Mouse (Mus musculus) embryonic facial prominence, embryonic 10.5 days (tissue): Measurements from ENCODE around the gene Vmn1r50. TPM values are rescaled to one million over a fixed set of nuclear protein-coding genes. Genes with fewer than 3 reads are reported as not detected.
"Not testable (repeated sequence)": the region's sequence is repeated elsewhere in the genome, so short reads cannot be mapped to it uniquely, and the experiment has no call there.

Experiments used
- DNase-seq: peaks from one replicate; pipeline ENCODE4 v3.0.0-alpha.2; 2017; ENCODE audit warnings: low spot score
- H3K27ac ChIP-seq: fragments of 300-500 bp; sonication (generic); replicated peaks from 2 replicates; pipeline ENCODE4 v1.5.1; 2016; ENCODE audit warnings: mild to moderate bottlenecking
- H3K27me3 ChIP-seq: fragments of 300-500 bp; sonication (generic); replicated peaks from 2 replicates; pipeline ENCODE4 v1.6.1; 2016; ENCODE audit warnings: low read depth, mild to moderate bottlenecking; ENCODE audit not compliant: poor library complexity, severe bottlenecking
- H3K36me3 ChIP-seq: fragments of 300-500 bp; sonication (generic); replicated peaks from 2 replicates; pipeline ENCODE4 v1.6.1; 2016; ENCODE audit warnings: mild to moderate bottlenecking, moderate library complexity
- H3K4me1 ChIP-seq: fragments of 300-500 bp; sonication (generic); 2 replicates; pipeline ENCODE4 v1.6.1; 2016
- H3K4me3 ChIP-seq: fragments of 300-500 bp; sonication (generic); 2 replicates; pipeline ENCODE4 v1.5.1; 2016; ENCODE audit warnings: mild to moderate bottlenecking, moderate library complexity
- H3K9me3 ChIP-seq: fragments of 300-500 bp; sonication (generic); 2 replicates; pipeline ENCODE4 v1.6.1; 2016; ENCODE audit warnings: mild to moderate bottlenecking
- WGBS: fragments of 180-500 bp; shearing (Covaris S2); methylation state at CpG from one replicate; pipeline ENCODE4 v1.1.7; 2016; 5-methylcytosine and 5-hydroxymethylcytosine counted together
- polyA plus RNA-seq: library from polyadenylated mRNA; unstranded; fragments of >200 nt; fragmentation: Nextera tagmentation; extraction: Ambion mirVana; gene quantifications from 2 replicates; pipeline ENCODE4 v1.2.1, GENCODE M21; 2016

The Vmn1r50 gene
- not detected in 2 replicates for polyA plus RNA-seq

DNA sequence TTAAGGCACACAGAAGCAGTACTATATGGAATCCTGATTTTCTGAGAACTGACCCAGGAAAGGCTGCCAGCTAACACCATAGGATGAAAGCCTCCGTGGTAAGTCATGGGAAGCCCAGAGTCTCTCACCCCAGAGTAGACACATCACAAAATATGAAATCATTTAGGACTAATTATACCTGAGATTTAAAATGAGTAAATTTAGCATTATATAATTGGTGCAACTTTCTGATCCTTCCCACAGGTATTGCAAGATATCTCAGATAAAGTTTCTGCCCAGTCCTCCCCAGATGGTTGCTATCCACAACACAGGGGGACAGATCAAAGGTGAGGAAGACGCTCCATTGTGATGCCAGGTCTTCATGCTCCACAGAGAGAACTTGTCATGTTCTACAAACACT is at the start of gene Vmn1r50:
Gene Vmn1r50, plus strand, starts transcription at position 301 of the 400 bp plus-strand sequence.
- 61% methylated on average over 2 of the region's 2 CpGs for WGBS
- no peak within 1 kb of the TSS for H3K4me3 ChIP-seq
- no peaks in the 10 kb centered on the region for H3K36me3 ChIP-seq
- H3K9me3 ChIP-seq: 0 out of 2 replicates have a peak, but pooled peaks cover 15% of the 10 kb centered on the region
- DNase-seq: no peak
- H3K27me3 ChIP-seq: no peaks in the 10 kb centered on the region
- no peak within 1 kb of the TSS for H3K27ac ChIP-seq
- no peaks in the 10 kb centered on the region for H3K4me1 ChIP-seq

GRCm38 (mm10) chr6:90078406-90078805 is 22.8 kb upstream of the Vmn1r50 start, which contains the start of gene Vmn1r49:
Vmn1r49 (minus strand) TSS chr6:90078506.
- no peaks in the 10 kb centered on the region for H3K4me1 ChIP-seq
- no peak within 1 kb of the TSS for H3K27ac ChIP-seq
- no peak within 1 kb of the TSS for H3K4me3 ChIP-seq
- WGBS: 81% methylated on average over 4 of the region's 4 CpGs
- H3K27me3 ChIP-seq: no peaks in the 10 kb centered on the region
- DNase-seq: no peak
- H3K9me3 ChIP-seq: peaks cover 27% of the 10 kb centered on the region
- no peaks in the 10 kb centered on the region for H3K36me3 ChIP-seq

- Histone ChIP-seq H3K27ac (no peak overlapping the region), H3K36me3 (no peaks in the 10 kb centered on the region), H3K27me3 (no peaks in the 10 kb centered on the region), H3K9me3 (peaks cover 21% of the 10 kb centered on the region; the same call in 1 of the 2 replicates), H3K4me3 (no peak overlapping the region), H3K4me1 (no peaks in the 10 kb centered on the region)
- 95% methylated on average over 2 of the region's 2 CpGs for WGBS
- no peak for DNase-seq
These were observed 664 bp upstream of the Vmn1r50 start for GRCm38 (mm10) chr6:90100566-90100965.

- not testable (repeated sequence) for H3K4me3 ChIP-seq, H3K36me3 ChIP-seq, DNase-seq, H3K27ac ChIP-seq, H3K27me3 ChIP-seq, H3K4me1 ChIP-seq
- H3K9me3 ChIP-seq: peaks cover 14% of the 10 kb centered on the region
- 90% methylated on average over 1 of the region's 1 CpGs for WGBS
These were observed 21.1 kb downstream of the Vmn1r50 start, which contains the start of gene Vmn1r51 for GRCm38 (mm10) chr6:90122296-90122695. Vmn1r51 (plus strand) TSS chr6:90122596.

Other genes starting within 250 kb of the Vmn1r50 start
- not detected in 2 replicates for gene Vmn1r42, start 225.0 kb upstream of the Vmn1r50 start, polyA plus RNA-seq
- gene Vmn1r43, start 225.0 kb upstream of the Vmn1r50 start, polyA plus RNA-seq: not detected in 2 replicates
- gene Vmn1r44, start 217.8 kb upstream of the Vmn1r50 start, polyA plus RNA-seq: not detected in 2 replicates
- not detected in 2 replicates for gene Vmn1r45, start 160.8 kb upstream of the Vmn1r50 start, polyA plus RNA-seq
- not detected in 2 replicates for gene Vmn1r46, start 132.1 kb upstream of the Vmn1r50 start, polyA plus RNA-seq
- not detected in 2 replicates for gene Vmn1r47, start 85.3 kb upstream of the Vmn1r50 start, polyA plus RNA-seq
- not detected in 2 replicates for gene Vmn1r48, start 64.6 kb upstream of the Vmn1r50 start, polyA plus RNA-seq
- not detected in 2 replicates for gene Vmn1r49, start 22.9 kb upstream of the Vmn1r50 start, polyA plus RNA-seq
- gene Vmn1r51, start 21.2 kb downstream of the Vmn1r50 start, polyA plus RNA-seq: not detected in 2 replicates
- not detected in 2 replicates for gene Vmn1r52, start 73.4 kb downstream of the Vmn1r50 start, polyA plus RNA-seq
- gene V1ra8, start 101.4 kb downstream of the Vmn1r50 start, polyA plus RNA-seq: not detected in 2 replicates
- gene Vmn1r53, start 123.0 kb downstream of the Vmn1r50 start, polyA plus RNA-seq: not detected in 2 replicates
- gene Vmn1r54, start 144.9 kb downstream of the Vmn1r50 start, polyA plus RNA-seq: not detected in 2 replicates
- not detected in 2 replicates for gene BC048671, start 199.8 kb downstream of the Vmn1r50 start, polyA plus RNA-seq
- gene Chst13, start 223.8 kb downstream of the Vmn1r50 start, polyA plus RNA-seq: 0.09 and 0.11 TPM in 2 replicates
- gene Uroc1, start 231.9 kb downstream of the Vmn1r50 start, polyA plus RNA-seq: 0.04 TPM in 1 of 2 replicates, not detected in the other